Mouse (Mus musculus): ENCODE measurements around the gene Cacng5. TPM values are rescaled to one million over a fixed set of nuclear protein-coding genes. Genes with fewer than 3 reads are reported as not detected.
A peak's percentile ranks its signal among the peaks of the same experiment; 100 is the strongest.

Cacng5 gene
- total and polyA plus RNA-seq, 3 experiments = 0.06 TPM; not detected in 2

- Histone ChIP-seq H3K4me3 (no peak overlapping the region), H3K27me3 (ENCODE audit: control insufficient read depth, insufficient read depth, low read length) (no peaks in the 10 kb centered on the region), H3K27ac (no peak overlapping the region), H3K4me1 (ENCODE audit: control insufficient read depth, insufficient read depth, low read length) (no peaks in the 10 kb centered on the region), H3K36me3 (ENCODE audit: control insufficient read depth, insufficient read depth, low read length) (no peaks in the 10 kb centered on the region), H3K9ac (ENCODE audit: low read depth, low read length) (no peak overlapping the region), H3K79me2 (replicated peaks; ENCODE audit: control insufficient read depth, insufficient read depth, low read length) (no peaks in the 10 kb centered on the region)
- no peak for TF ChIP-seq EP300 (IDR thresholded peaks at IDR 0.05; ENCODE audit: insufficient read depth, low read depth, low read length)
- WGBS = 73% methylated on average over 18 of the region's 18 CpGs
- no peak for DNase-seq
- intact Hi-C loops (cut with DNase I) = no loop called here
Observed at GRCm38 (mm10) chr11:107875861-107876494, 38.9 kb downstream of the Cacng5 start.

- H3K4me3 ChIP-seq = no peak overlapping the region
- no peaks in the 10 kb centered on the region for H3K4me1 ChIP-seq (ENCODE audit: control insufficient read depth, insufficient read depth, low read length)
- no peak for TF ChIP-seq POLR2A (IDR thresholded peaks at IDR 0.05; ENCODE audit: insufficient read depth, low read depth, low read length)
- TF ChIP-seq CTCF (IDR thresholded peaks at IDR 0.05) = peak; percentile 13; the same call in 1 of the 2 replicates
- TF ChIP-seq EP300 (IDR thresholded peaks at IDR 0.05; ENCODE audit: insufficient read depth, low read depth, low read length) = no peak
- no peaks in the 10 kb centered on the region for H3K27me3 ChIP-seq (ENCODE audit: control insufficient read depth, insufficient read depth, low read length)
- H3K79me2 ChIP-seq (replicated peaks; ENCODE audit: control insufficient read depth, insufficient read depth, low read length) = no peaks in the 10 kb centered on the region
- no peak for DNase-seq
- H3K36me3 ChIP-seq (ENCODE audit: control insufficient read depth, insufficient read depth, low read length) = no peaks in the 10 kb centered on the region
- H3K9ac ChIP-seq (ENCODE audit: low read depth, low read length) = no peak overlapping the region
- 64% methylated on average over 6 of the region's 6 CpGs for WGBS
- no peak overlapping the region for H3K27ac ChIP-seq
- intact Hi-C loops (cut with DNase I) = no loop called here
Observed at GRCm38 (mm10) chr11:107872743-107873142, 42.1 kb downstream of the Cacng5 start.

DNA sequence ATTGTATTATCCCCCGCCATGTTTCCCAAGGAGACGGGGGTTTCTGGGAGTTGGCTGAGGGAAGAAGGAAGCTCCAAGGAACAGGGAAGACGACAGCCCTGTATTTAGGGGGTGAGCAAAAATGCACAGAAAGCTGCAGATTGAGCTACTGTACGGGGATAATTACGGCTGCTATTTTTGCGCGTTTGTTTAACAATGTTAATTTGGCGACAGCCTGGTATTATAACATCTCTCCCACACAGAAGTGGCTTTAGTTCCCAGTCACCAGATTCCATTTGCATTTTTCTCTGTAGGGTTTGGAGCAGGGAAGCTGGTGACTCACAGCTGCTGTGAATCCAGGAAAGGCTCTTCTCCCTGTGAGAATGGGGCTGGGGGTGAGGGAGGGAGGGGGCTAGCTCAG, 47.3 kb downstream of the Cacng5 start:
- Histone ChIP-seq H3K4me1 (ENCODE audit: control insufficient read depth, insufficient read depth, low read length) (no peaks in the 10 kb centered on the region), H3K4me3 (no peak overlapping the region), H3K27me3 (ENCODE audit: control insufficient read depth, insufficient read depth, low read length) (no peaks in the 10 kb centered on the region), H3K9ac (ENCODE audit: low read depth, low read length) (no peak overlapping the region), H3K36me3 (ENCODE audit: control insufficient read depth, insufficient read depth, low read length) (no peaks in the 10 kb centered on the region), H3K27ac (no peak overlapping the region), H3K79me2 (replicated peaks; ENCODE audit: control insufficient read depth, insufficient read depth, low read length) (no peaks in the 10 kb centered on the region)
- intact Hi-C loops (cut with DNase I) = loop anchor here (10.0 kb wide), 1 partner anchor 507 kb away; no protein-coding TSS in a partner anchor
- 74% methylated on average over 8 of the region's 8 CpGs for WGBS
- TF ChIP-seq CTCF (IDR thresholded peaks at IDR 0.05) (no peak), POLR2A (IDR thresholded peaks at IDR 0.05; ENCODE audit: insufficient read depth, low read depth, low read length) (no peak), EP300 (IDR thresholded peaks at IDR 0.05; ENCODE audit: insufficient read depth, low read depth, low read length) (no peak)
- no peak for DNase-seq

GRCm38 (mm10) chr11:107865128-107865527, 49.7 kb downstream of the Cacng5 start:
- no peak overlapping the region for H3K4me3 ChIP-seq
- intact Hi-C loops (cut with DNase I) = loop anchor here (10.0 kb wide), 1 partner anchor 510 kb away; no protein-coding TSS in a partner anchor
- no peaks in the 10 kb centered on the region for H3K79me2 ChIP-seq (replicated peaks; ENCODE audit: control insufficient read depth, insufficient read depth, low read length)
- no peak overlapping the region for H3K9ac ChIP-seq (ENCODE audit: low read depth, low read length)
- 8% methylated on average over 7 of the region's 7 CpGs for WGBS
- TF ChIP-seq POLR2A (IDR thresholded peaks at IDR 0.05; ENCODE audit: insufficient read depth, low read depth, low read length) (no peak), CTCF (IDR thresholded peaks at IDR 0.05) (peak; percentile 82)
- H3K27ac ChIP-seq = no peak overlapping the region
- H3K36me3 ChIP-seq (ENCODE audit: control insufficient read depth, insufficient read depth, low read length) = no peaks in the 10 kb centered on the region
- no peaks in the 10 kb centered on the region for H3K4me1 ChIP-seq (ENCODE audit: control insufficient read depth, insufficient read depth, low read length)
- no peaks in the 10 kb centered on the region; the same call in 1 of the 2 replicates for H3K27me3 ChIP-seq (ENCODE audit: control insufficient read depth, insufficient read depth, low read length)
- DNase-seq = peak; percentile 33 to 69

- Histone ChIP-seq H3K4me3 (no peak overlapping the region), H3K36me3 (ENCODE audit: control insufficient read depth, insufficient read depth, low read length) (no peaks in the 10 kb centered on the region), H3K27me3 (ENCODE audit: control insufficient read depth, insufficient read depth, low read length) (no peaks in the 10 kb centered on the region; the same call in 1 of the 2 replicates), H3K4me1 (ENCODE audit: control insufficient read depth, insufficient read depth, low read length) (no peaks in the 10 kb centered on the region), H3K27ac (no peak overlapping the region), H3K9ac (ENCODE audit: low read depth, low read length) (no peak overlapping the region), H3K79me2 (replicated peaks; ENCODE audit: control insufficient read depth, insufficient read depth, low read length) (no peaks in the 10 kb centered on the region)
- TF ChIP-seq POLR2A (IDR thresholded peaks at IDR 0.05; ENCODE audit: insufficient read depth, low read depth, low read length) (no peak), CTCF (IDR thresholded peaks at IDR 0.05) (peak; percentile 86)
- WGBS = 6% methylated on average over 4 of the region's 4 CpGs
- DNase-seq = peak; percentile 30 to 49
- intact Hi-C loops (cut with DNase I) = loop anchor here (1.0 to 10.0 kb wide), 3 partner anchors 117 to 511 kb away; no protein-coding TSS in a partner anchor
Observed at GRCm38 (mm10) chr11:107864024-107864423, 50.8 kb downstream of the Cacng5 start.

- TF ChIP-seq CTCF (IDR thresholded peaks at IDR 0.05) (no peak), POLR2A (IDR thresholded peaks at IDR 0.05; ENCODE audit: insufficient read depth, low read depth, low read length) (no peak), EP300 (IDR thresholded peaks at IDR 0.05; ENCODE audit: insufficient read depth, low read depth, low read length) (no peak)
- intact Hi-C loops (cut with DNase I) = loop anchor here (10.0 kb wide), 1 partner anchor 513 kb away; no protein-coding TSS in a partner anchor
- Histone ChIP-seq H3K27me3 (ENCODE audit: control insufficient read depth, insufficient read depth, low read length) (no peaks in the 10 kb centered on the region; the same call in 1 of the 2 replicates), H3K9ac (ENCODE audit: low read depth, low read length) (no peak overlapping the region), H3K79me2 (replicated peaks; ENCODE audit: control insufficient read depth, insufficient read depth, low read length) (no peaks in the 10 kb centered on the region), H3K4me1 (ENCODE audit: control insufficient read depth, insufficient read depth, low read length) (no peaks in the 10 kb centered on the region), H3K36me3 (ENCODE audit: control insufficient read depth, insufficient read depth, low read length) (no peaks in the 10 kb centered on the region), H3K4me3 (no peak overlapping the region), H3K27ac (no peak overlapping the region)
- no peak for DNase-seq
- 71% methylated on average over 5 of the region's 5 CpGs for WGBS
Observed at GRCm38 (mm10) chr11:107861738-107862137, 53.1 kb downstream of the Cacng5 start.

Measured in heart, adult 2 months (tissue).